Mouse (Mus musculus): ENCODE data around the gene Olfr686. TPM values are rescaled to one million over a fixed set of nuclear protein-coding genes. Genes with fewer than 3 reads are reported as not detected.

Gene Olfr686
- total RNA-seq (2021): not detected

GRCm38 (mm10) chr7:105207385-105207784 is at the start of gene Olfr686:
Gene Olfr686, minus strand, starts transcription at chr7:105207485.
- intact Hi-C loops (cut with DNase I): no loop called here
- no peak for DNase-seq (ENCODE audit: extremely low spot score in 1 of 2, low spot score in 2 of 2)

DNA sequence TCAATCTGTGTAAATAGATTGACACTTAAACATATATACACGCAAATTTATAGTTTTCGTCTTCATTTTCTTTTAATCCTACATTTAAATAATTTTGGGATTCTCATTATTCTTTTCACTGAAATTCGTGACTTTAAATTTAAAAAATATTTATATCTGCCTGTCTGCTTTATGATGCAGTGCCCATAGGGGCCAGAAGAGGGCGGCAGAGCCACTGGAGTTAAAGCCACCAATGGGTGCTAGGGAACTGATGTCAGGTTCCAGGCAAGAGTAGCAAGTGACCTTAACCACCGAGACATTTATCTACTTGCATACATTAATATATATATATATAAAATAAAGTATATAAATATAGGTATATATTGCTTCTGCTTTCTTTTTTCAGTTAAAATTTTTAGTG is 49.4 kb upstream of the Olfr686 start:
- DNase-seq (ENCODE audit: extremely low spot score in 1 of 2, low spot score in 2 of 2): no peak
- intact Hi-C loops (cut with DNase I): no loop called here

GRCm38 (mm10) chr7:105248197-105248596 is 40.9 kb upstream of the Olfr686 start:
- intact Hi-C loops (cut with DNase I): no loop called here

GRCm38 (mm10) chr7:105247671-105248070 is 40.4 kb upstream of the Olfr686 start:
- intact Hi-C loops (cut with DNase I): no loop called here
- no peak for DNase-seq (ENCODE audit: extremely low spot score in 1 of 2, low spot score in 2 of 2)

More at GRCm38 (mm10) chr7:105248197-105248596, 40.9 kb upstream of the Olfr686 start:
- no peak for DNase-seq (ENCODE audit: extremely low spot score in 1 of 2, low spot score in 2 of 2)

- no peak for DNase-seq (ENCODE audit: extremely low spot score in 1 of 2, low spot score in 2 of 2)
- intact Hi-C loops (cut with DNase I): no loop called here
Observed at GRCm38 (mm10) chr7:105229386-105229785, 22.1 kb upstream of the Olfr686 start.

- DNase-seq (ENCODE audit: extremely low spot score in 1 of 2, low spot score in 2 of 2): no peak
- intact Hi-C loops (cut with DNase I): no loop called here
Observed at GRCm38 (mm10) chr7:105228138-105228537, 20.9 kb upstream of the Olfr686 start.

DNA sequence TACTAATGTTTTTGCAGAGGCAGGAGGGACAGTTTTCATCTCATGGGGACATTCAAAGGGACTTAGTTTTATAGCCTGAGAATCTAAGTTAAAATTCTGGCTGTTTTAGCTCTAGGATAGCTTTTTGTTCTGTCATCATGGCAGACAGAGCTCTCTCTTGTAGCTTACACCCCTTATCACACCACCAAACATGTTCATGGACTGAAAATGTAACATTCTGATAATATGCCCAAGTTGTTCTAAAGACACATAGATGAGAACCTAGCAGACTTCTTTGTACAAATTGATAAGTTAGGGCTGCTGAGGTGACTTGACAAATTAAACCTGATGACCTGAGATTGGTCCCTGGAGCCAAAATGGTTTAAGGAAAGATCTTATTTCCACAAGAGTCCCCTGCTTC is 19.4 kb upstream of the Olfr686 start:
- no peak for DNase-seq (ENCODE audit: extremely low spot score in 1 of 2, low spot score in 2 of 2)
- intact Hi-C loops (cut with DNase I): no loop called here

- no peak for DNase-seq (ENCODE audit: extremely low spot score in 1 of 2, low spot score in 2 of 2)
- intact Hi-C loops (cut with DNase I): no loop called here
Observed at GRCm38 (mm10) chr7:105226072-105226471, 18.8 kb upstream of the Olfr686 start.

DNA sequence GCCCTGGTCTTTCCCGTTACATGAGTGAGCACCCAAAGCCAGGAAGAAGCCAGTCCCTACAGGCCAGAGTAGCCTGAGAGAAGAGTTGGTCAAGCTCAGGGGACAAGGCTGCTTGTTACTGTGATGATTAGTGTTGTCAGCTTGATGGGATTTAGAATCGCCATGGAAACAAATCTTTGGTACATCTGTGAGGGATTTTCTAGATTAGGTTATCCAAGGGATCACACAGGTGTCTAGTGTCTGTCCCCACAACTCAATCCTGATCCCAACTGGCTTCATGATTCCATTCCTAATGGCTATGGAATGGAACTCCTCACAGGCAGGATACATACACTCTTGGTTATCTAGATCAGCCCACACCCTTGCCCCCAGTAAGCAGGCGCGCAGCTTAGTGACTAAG is 11.0 kb upstream of the Olfr686 start:
- DNase-seq (ENCODE audit: extremely low spot score in 1 of 2, low spot score in 2 of 2): no peak

GRCm38 (mm10) chr7:105214761-105215160 is 7.5 kb upstream of the Olfr686 start:
- intact Hi-C loops (cut with DNase I): no loop called here
- no peak for DNase-seq (ENCODE audit: extremely low spot score in 1 of 2, low spot score in 2 of 2)

More for the DNA sequence above, 11.0 kb upstream of the Olfr686 start:
- intact Hi-C loops (cut with DNase I): no loop called here

GRCm38 (mm10) chr7:105185912-105186311 is 21.4 kb downstream of the Olfr686 start, which contains the start of gene Olfr685:
Gene Olfr685, minus strand, starts transcription at chr7:105186012.
- intact Hi-C loops (cut with DNase I): loop anchor here (10.0 kb wide), 1 partner anchor 139 kb away; no protein-coding TSS in a partner anchor

DNA sequence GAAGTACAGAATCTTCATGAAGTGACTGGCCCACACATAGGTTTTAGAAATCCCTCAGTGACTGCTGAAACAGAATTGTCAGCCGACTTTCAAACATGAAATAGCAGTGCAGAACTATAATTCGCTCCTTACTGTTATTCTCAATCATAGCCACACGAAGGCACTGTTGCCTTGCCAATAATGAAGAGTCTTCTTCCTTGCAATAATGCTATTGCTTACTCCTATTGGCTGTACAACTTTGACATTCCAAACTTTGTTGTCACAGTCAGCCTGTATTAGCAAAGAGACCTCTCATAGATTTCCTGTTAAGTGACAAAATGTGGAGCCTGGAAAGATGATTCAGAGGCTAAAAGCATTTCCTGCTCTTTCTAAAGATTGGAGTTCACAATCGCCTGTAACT is 36.5 kb downstream of the Olfr686 start:
- DNase-seq (ENCODE audit: extremely low spot score in 1 of 2, low spot score in 2 of 2): peak in 1 of 2 experiments; percentile 28
- intact Hi-C loops (cut with DNase I): loop anchor here (5.0 to 10.0 kb wide), 3 partner anchors 224 to 357 kb away; no protein-coding TSS in a partner anchor

More at GRCm38 (mm10) chr7:105185912-105186311, 21.4 kb downstream of the Olfr686 start, which contains the start of gene Olfr685:
- no peak for DNase-seq (ENCODE audit: extremely low spot score in 1 of 2, low spot score in 2 of 2)

DNA sequence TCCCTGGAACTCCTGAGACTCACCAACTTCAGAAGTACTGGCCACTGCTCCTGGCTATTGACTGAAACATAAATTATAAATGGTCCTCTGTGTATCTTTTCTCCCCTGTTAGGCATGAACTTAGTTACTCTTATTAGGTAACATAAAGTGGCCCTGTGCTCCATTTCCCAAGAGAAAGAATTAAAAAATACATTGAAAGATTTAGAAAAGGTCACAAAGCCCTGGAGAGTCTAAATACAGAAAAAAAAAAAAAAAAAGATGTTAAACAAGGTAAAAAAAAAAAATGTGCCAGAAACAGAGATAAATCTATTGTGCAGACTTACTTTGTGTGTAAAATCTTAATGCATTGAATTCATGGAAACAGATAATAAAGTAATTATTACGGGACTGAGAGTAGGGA is 43.7 kb downstream of the Olfr686 start, which contains the start of gene Olfr684:
Gene Olfr684 (minus strand): TSS at position 101 of the 400 bp plus-strand sequence.
- no peak for DNase-seq (ENCODE audit: extremely low spot score in 1 of 2, low spot score in 2 of 2)
- intact Hi-C loops (cut with DNase I): no loop called here

Other genes starting within 250 kb of the Olfr686 start
- gene Olfr670, start 244.9 kb downstream of the Olfr686 start, total RNA-seq (2021): not detected
- not detected for gene Olfr671, start 228.4 kb downstream of the Olfr686 start, total RNA-seq (2021)
- gene Olfr672, start 205.5 kb downstream of the Olfr686 start, total RNA-seq (2021): not detected
- not detected for gene Olfr675, start 179.0 kb downstream of the Olfr686 start, total RNA-seq (2021)
- not detected for gene Olfr676, start 174.8 kb downstream of the Olfr686 start, total RNA-seq (2021)
- not detected for gene Olfr677, start 156.1 kb downstream of the Olfr686 start, total RNA-seq (2021)
- gene Olfr678, start 143.0 kb downstream of the Olfr686 start, total RNA-seq (2021): not detected
- gene Olfr679, start 126.3 kb downstream of the Olfr686 start, total RNA-seq (2021): not detected
- gene Olfr680-ps1, start 114.7 kb downstream of the Olfr686 start, total RNA-seq (2021): not detected
- not detected for gene Olfr681, start 90.6 kb downstream of the Olfr686 start, total RNA-seq (2021)
- gene Olfr683, start 60.5 kb downstream of the Olfr686 start, total RNA-seq (2021): not detected
- not detected for gene Olfr684, start 43.8 kb downstream of the Olfr686 start, total RNA-seq (2021)
- not detected for gene Olfr685, start 21.5 kb downstream of the Olfr686 start, total RNA-seq (2021)
- not detected for gene Olfr688, start 80.6 kb upstream of the Olfr686 start, total RNA-seq (2021)
- not detected for gene Olfr689, start 103.7 kb upstream of the Olfr686 start, total RNA-seq (2021)
- gene Olfr690, start 126.6 kb upstream of the Olfr686 start, total RNA-seq (2021): under 1 TPM; 0.32 to 0.61 TPM
- under 1 TPM; 0.36 to 0.39 TPM for gene Olfr691, start 134.8 kb upstream of the Olfr686 start, total RNA-seq (2021)
- not detected for gene Olfr692, start 160.7 kb upstream of the Olfr686 start, total RNA-seq (2021)
- not detected for gene Gm5901, start 167.6 kb upstream of the Olfr686 start, total RNA-seq (2021)
- 10 to 100 TPM; 67.7 to 71.4 TPM for gene Fam160a2, start 192.6 kb upstream of the Olfr686 start, total RNA-seq (2021)
- under 1 TPM; 0.36 to 0.43 TPM for gene Cnga4, start 197.1 kb upstream of the Olfr686 start, total RNA-seq (2021)
- gene Cckbr, start 218.2 kb upstream of the Olfr686 start, total RNA-seq (2021): 10 to 100 TPM; 28.8 to 35.4 TPM